Mouse (Mus musculus): Measurements from ENCODE around the gene Cenpe.
"Not testable (repeated sequence)": the region's sequence is repeated elsewhere in the genome, so short reads cannot be mapped to it uniquely, and the experiment has no call there.

Gene Cenpe

GRCm38 (mm10) chr3:135211805-135212657 lies at the start of gene Cenpe:
Cenpe (plus strand) TSS chr3:135212537.
- CTCF ChIA-PET, result interaction anchor here (0.7 kb wide), 1 partner anchor 13 kb away, joined by 4 read pairs; no protein-coding TSS in a partner anchor

- CTCF ChIA-PET, result interaction anchor here (0.6 kb wide), 1 partner anchor 442 kb away, joined by 10 read pairs; no protein-coding TSS in a partner anchor
Measured at GRCm38 (mm10) chr3:135171898-135172446, 40.4 kb upstream of the Cenpe start.

GRCm38 (mm10) chr3:135191861-135192260 lies 20.5 kb upstream of the Cenpe start:
- CTCF ChIA-PET, result no interaction called here

- CTCF ChIA-PET, result not testable (repeated sequence)
Measured at GRCm38 (mm10) chr3:135198051-135198450, 14.3 kb upstream of the Cenpe start.

GRCm38 (mm10) chr3:135200409-135201303 lies 11.7 kb upstream of the Cenpe start:
- CTCF ChIA-PET, result no interaction called here

- CTCF ChIA-PET, result no interaction called here
Measured at GRCm38 (mm10) chr3:135206621-135207020, 5.7 kb upstream of the Cenpe start.

GRCm38 (mm10) chr3:135212658-135213350 lies 467 bp downstream of the Cenpe start:
- CTCF ChIA-PET, result interaction anchor here (0.7 kb wide), 1 partner anchor 14 kb away, joined by 4 read pairs; no protein-coding TSS in a partner anchor

- CTCF ChIA-PET, result interaction anchor here (0.7 kb wide), 1 partner anchor 26 kb away, joined by 8 read pairs; no protein-coding TSS in a partner anchor
Measured at GRCm38 (mm10) chr3:135232058-135232457, 19.7 kb downstream of the Cenpe start.

- CTCF ChIA-PET, result no interaction called here
Measured at GRCm38 (mm10) chr3:135232462-135232861, 20.1 kb downstream of the Cenpe start.

- CTCF ChIA-PET, result no interaction called here
Measured at GRCm38 (mm10) chr3:135245733-135246132, 33.4 kb downstream of the Cenpe start.

- CTCF ChIA-PET, result no interaction called here
Measured at GRCm38 (mm10) chr3:135246828-135247227, 34.5 kb downstream of the Cenpe start.

- CTCF ChIA-PET, result no interaction called here
Measured at GRCm38 (mm10) chr3:135249104-135249503, 36.8 kb downstream of the Cenpe start.

- CTCF ChIA-PET, result no interaction called here
Measured at GRCm38 (mm10) chr3:135251825-135252224, 39.5 kb downstream of the Cenpe start.

GRCm38 (mm10) chr3:135254784-135255183 lies 42.4 kb downstream of the Cenpe start:
- CTCF ChIA-PET, result no interaction called here

- CTCF ChIA-PET, result no interaction called here
Measured at GRCm38 (mm10) chr3:135258919-135259318, 46.6 kb downstream of the Cenpe start.

GRCm38 (mm10) chr3:135260233-135260632 lies 47.9 kb downstream of the Cenpe start:
- CTCF ChIA-PET, result no interaction called here

- CTCF ChIA-PET, result no interaction called here
Measured at GRCm38 (mm10) chr3:135268616-135269015, 56.3 kb downstream of the Cenpe start.

- CTCF ChIA-PET, result no interaction called here
Measured at GRCm38 (mm10) chr3:135269391-135269990, 57.2 kb downstream of the Cenpe start.

- CTCF ChIA-PET, result no interaction called here
Measured at GRCm38 (mm10) chr3:135272627-135273026, 60.3 kb downstream of the Cenpe start.

GRCm38 (mm10) chr3:135273047-135273446 lies 60.7 kb downstream of the Cenpe start:
- CTCF ChIA-PET, result no interaction called here

- CTCF ChIA-PET, result interaction anchor here (0.6 kb wide), 1 partner anchor 349 kb away, joined by 4 read pairs; no protein-coding TSS in a partner anchor
Measured at GRCm38 (mm10) chr3:135280160-135280559, 67.8 kb downstream of the Cenpe start.
